Mouse (Mus musculus) ES-Bruce4 (cell line): Measurements from ENCODE around the gene Tbc1d30.

ENCODE experiments used
- CTCF ChIP-seq: IDR thresholded peaks from one replicate; pipeline ENCODE4 v1.8.1; 2011; ENCODE audit warnings: low read depth, low read length
- POLR2A ChIP-seq: IDR thresholded peaks from one replicate; pipeline ENCODE4 v1.8.1; 2011; ENCODE audit warnings: low read length; ENCODE audit not compliant: insufficient read depth

DNA sequence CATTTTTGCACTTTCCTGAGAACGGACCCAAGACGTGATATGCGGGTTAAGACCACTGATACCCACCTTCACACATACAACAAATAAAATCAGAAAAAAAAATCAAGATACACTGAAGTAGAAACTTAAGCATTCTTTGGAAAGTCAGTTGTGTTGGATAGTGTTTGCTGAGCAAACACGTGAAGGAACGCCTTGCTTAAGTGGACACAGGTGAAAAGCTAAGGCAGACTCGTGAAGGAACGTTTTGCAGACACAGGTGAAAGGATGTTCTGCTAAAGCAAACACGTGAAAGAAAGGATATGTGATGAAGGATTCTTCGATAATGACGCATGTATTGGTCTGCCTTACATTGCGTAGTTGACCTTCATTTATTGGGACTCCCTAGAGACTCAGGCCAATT lies 103.5 kb downstream of the Tbc1d30 start:
- TF ChIP-seq CTCF (no peak), POLR2A (no peak)
